Mouse (Mus musculus) gastrocnemius, adult 8-10 months (tissue): ENCODE results near the gene Hsd17b12. TPM values are rescaled to one million over a fixed set of nuclear protein-coding genes. Genes with fewer than 3 reads are reported as not detected.

Experiments
- DNase-seq, 2 experiments: peaks; one replicate each; pipeline ENCODE4 v3.0.0; 2022; ENCODE audit warnings: low spot score in 2 of 2
- total RNA-seq, 4 experiments: library from RNA; stranded (reverse); gene quantifications; 2 replicates each; pipeline ENCODE4 v1.2.4; 2022

Hsd17b12 gene
- 1 to 10 TPM; 4.1 to 5.1 (median 4.5) TPM for total RNA-seq

- peak; percentile 99 to 100 for DNase-seq
Observed at GRCm38 (mm10) chr2:94157592-94158519, at the start of gene Hsd17b12. Hsd17b12 (minus strand) TSS chr2:94157964.

DNA sequence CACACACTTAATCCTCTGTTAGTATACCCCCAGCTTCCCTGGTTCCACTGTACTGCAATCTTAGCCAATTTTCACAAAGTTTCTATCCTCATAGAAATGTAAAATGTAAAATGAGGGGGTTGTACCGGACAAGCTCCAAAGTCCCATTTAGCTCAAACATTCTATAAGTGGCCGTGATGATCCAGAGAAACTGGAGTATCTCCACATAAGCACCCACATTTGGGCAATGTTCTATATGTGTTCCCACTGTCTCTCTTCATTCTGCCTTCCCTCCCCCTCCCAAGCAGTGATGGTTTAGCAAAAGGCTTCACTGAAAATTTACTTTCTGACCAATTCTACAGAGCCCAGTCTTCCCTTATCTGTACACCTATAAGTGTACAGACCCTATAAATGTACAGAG lies 27.1 kb upstream of the Hsd17b12 start:
- DNase-seq: no peak

GRCm38 (mm10) chr2:94184142-94184541 lies 26.4 kb upstream of the Hsd17b12 start:
- no peak for DNase-seq

GRCm38 (mm10) chr2:94179030-94179407 lies 21.3 kb upstream of the Hsd17b12 start:
- no peak for DNase-seq

- peak; percentile 69 to 75 for DNase-seq
Observed at GRCm38 (mm10) chr2:94178321-94179029, 20.7 kb upstream of the Hsd17b12 start.

- no peak for DNase-seq
Observed at GRCm38 (mm10) chr2:94177294-94177693, 19.5 kb upstream of the Hsd17b12 start.

DNA sequence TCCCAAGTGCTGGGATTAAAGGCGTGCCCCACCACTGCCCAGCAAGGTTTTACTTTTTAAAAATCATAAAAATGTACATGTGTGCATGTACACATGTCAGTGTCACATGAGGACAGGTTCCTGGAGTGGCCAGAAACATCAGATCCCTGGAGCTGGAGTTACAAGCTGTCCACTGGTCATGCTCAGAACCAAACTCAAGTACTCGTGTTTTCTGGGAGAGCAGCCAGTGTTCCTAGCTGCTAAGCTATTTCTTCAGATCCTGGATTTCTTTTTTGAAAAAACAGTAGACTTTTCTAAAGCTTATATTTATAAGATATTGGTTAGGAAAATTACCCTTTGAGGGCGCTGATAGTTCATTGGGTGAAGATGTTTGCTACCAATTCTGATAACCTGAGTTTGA lies 18.6 kb upstream of the Hsd17b12 start:
- DNase-seq: no peak

GRCm38 (mm10) chr2:94173549-94173948 lies 15.8 kb upstream of the Hsd17b12 start:
- DNase-seq: no peak

- DNase-seq: no peak
Observed at GRCm38 (mm10) chr2:94163207-94163606, 5.4 kb upstream of the Hsd17b12 start.

DNA sequence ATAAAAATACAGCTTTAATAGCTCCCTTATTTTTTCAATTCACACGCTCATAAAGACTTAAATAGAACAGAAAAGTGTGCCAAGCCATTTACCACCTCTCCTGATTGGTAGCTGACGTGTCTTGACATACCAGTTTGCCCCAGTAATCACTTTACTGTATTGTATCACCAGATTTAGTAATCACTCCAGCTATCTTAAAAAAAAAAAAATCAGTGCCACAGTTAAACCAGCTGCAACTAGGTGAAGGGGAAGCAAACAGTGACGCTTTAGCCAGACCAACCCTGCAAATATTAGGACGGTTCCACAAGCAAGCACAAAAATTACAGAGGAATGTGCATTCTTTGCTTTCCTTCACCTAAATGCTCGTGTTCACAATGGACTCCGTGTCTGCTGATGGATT lies 4.4 kb upstream of the Hsd17b12 start:
- DNase-seq: no peak

GRCm38 (mm10) chr2:94158520-94158884 lies 738 bp upstream of the Hsd17b12 start:
- DNase-seq: no peak

DNA sequence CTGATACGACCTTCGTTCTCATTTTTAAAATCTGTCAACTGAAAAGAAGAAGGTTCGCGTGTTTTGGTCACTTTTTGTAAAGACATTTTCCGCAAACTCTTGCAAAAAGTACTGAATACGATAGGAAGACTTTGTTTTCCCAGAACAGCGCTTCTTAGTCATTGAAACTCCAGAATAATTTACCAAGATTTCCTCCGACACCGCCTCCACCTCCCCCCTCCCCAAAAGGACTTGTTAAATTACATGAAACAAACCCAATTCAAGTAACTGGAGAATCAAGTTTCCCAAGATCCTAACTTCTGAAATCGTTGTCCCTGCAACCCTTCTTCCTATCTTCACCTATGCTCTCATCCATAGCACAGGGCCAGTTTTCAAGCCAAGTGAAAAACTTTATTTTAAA lies 713 bp downstream of the Hsd17b12 start:
- DNase-seq: no peak

- no peak for DNase-seq
Observed at GRCm38 (mm10) chr2:94145146-94145542, 12.6 kb downstream of the Hsd17b12 start.

GRCm38 (mm10) chr2:94144520-94145145 lies 13.1 kb downstream of the Hsd17b12 start:
- no peak for DNase-seq

DNA sequence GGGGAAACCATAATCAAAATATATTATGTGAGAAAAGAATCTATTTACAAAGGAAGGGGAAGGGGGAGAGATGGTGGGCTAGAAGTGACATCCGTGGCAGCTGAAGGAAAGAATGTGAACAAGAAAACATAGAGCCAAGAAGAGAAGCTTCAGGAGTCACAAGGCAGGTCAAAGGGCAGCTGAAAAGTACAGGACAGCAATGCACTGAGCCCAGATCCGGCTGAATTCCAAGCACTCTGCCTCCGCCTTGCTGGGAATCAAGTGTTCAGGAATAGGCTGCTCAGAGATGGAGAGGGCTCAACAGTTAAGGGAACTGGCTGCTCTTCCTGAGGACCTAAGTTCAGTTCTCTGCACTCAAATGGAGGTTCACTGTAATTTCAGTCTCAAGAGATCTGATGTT lies 16.5 kb downstream of the Hsd17b12 start:
- no peak for DNase-seq

GRCm38 (mm10) chr2:94138469-94139390 lies 19.0 kb downstream of the Hsd17b12 start:
- DNase-seq: no peak

DNA sequence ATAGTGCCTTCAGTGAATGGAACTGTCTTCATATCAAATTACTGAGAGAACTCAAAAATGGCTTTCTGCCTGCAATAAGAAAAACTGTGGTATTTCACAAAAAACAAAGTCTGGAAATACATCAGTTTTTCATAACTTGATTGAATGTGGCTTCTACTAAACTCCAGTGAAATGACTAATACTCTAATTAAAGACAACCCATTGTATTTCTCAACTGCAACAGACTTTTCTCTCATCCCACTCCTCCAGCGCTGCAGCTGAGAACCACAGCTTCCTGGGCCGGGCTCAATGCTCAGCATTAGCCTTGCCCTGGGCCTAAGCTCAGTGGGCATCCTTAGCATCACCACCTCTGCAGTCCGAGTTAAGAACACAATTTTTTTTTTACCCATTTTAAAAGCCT lies 20.9 kb downstream of the Hsd17b12 start:
- DNase-seq: no peak

DNA sequence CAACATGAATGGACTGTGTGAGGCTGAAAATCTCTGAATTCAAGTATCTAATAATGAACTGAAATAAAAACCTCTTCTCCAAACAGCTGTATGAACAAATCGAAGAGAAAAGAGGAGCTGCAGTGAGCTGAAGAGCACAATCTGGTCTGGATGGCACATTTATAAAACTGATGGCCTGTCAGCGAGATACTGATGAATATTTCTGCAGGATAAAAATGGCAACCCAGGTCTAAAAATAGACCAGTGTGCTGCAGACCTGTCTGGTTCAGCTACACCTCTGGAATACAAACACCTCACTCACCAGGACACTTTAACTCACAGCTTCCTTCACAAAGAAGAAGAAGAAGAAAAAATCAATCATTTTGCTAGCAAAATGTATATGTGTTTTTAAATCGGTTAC lies 29.3 kb downstream of the Hsd17b12 start:
- DNase-seq: no peak

DNA sequence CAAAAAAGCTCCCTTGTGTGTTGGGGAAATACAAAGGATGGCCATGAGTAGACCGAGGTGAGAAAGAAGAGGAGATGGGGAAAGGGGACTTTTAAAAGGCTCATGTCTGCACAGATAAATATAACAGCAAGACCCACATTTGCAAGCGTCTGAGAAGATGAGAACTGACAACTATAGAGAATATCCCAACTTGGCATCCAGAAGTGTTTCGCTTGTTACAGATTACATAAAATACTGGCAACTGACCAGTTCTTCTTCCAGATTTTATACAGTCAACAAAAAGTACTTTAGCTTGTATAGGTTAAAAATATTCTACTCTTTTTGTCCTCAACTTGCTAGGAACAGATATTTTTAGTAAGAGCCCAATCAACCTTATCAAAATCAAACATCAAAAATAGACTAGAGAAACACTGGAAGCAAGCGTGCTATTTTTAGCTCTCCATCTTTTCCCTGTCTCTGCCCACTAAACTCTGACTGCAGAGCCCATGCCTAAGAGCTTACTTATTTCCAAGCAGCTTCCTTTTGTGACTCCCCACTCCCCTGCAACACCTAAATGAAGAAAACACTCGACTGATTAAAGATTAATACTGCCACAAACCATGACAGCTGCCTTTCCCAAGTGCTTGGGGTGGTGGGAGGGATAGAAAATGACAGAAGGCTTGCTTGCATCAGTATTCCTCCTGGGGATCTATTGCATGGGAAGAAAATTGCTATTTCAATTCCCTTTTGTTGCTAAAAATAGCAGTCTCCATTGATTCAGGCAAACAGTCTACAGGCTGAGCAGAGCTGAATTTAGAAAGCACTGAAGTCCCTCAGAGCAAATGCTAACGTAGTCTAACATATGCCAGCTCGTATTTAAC lies 35.4 kb downstream of the Hsd17b12 start:
- DNase-seq: no peak

GRCm38 (mm10) chr2:94103758-94104157 lies 54.0 kb downstream of the Hsd17b12 start:
- DNase-seq: no peak
